Mouse (Mus musculus): ENCODE results near the gene Slc4a11. TPM values are rescaled to one million over a fixed set of nuclear protein-coding genes. Genes with fewer than 3 reads are reported as not detected.

Gene Slc4a11
- polyA plus RNA-seq, 1 experiment from 2014 or later, result 0.52 TPM

GRCm38 (mm10) chr2:130635847-130636246 lies 61.5 kb downstream of the Slc4a11 start:
- WGBS, result 29% methylated on average over 21 of the region's 21 CpGs
- Histone ChIP-seq H3K9me3 (ENCODE audit: control insufficient read depth, low read depth, low read length) (no peaks in the 10 kb centered on the region), H3K4me2 (replicated peaks; ENCODE audit: low read depth, low read length) (peak overlapping the region; percentile 53; the same call in 1 of the 2 replicates), H3K9ac (replicated peaks; ENCODE audit: low read depth, low read length) (peak overlapping the region; percentile 26; the same call in 1 of the 2 replicates), H3K4me1 (ENCODE audit: control insufficient read depth, insufficient read depth, low read length) (peaks cover 14% of the 10 kb centered on the region; the same call in 1 of the 2 replicates), H3K27ac (ENCODE audit: low read length) (no peak overlapping the region), H3K4me3 (ENCODE audit: low read depth, low read length) (no peak overlapping the region), H3K27me3 (ENCODE audit: control insufficient read depth, insufficient read depth, low read length) (peaks cover 14% of the 10 kb centered on the region), H3K36me3 (ENCODE audit: control insufficient read depth, insufficient read depth, low read length) (no peaks in the 10 kb centered on the region)
- no peak for ATAC-seq (ENCODE audit: insufficient number of reproducible peaks, insufficient read depth, low FRiP score, low read depth)

- Histone ChIP-seq H3K9me3 (ENCODE audit: control insufficient read depth, low read depth, low read length) (no peaks in the 10 kb centered on the region), H3K4me2 (replicated peaks; ENCODE audit: low read depth, low read length) (peak overlapping the region; percentile 53), H3K4me3 (ENCODE audit: low read depth, low read length) (peak overlapping the region; percentile 23), H3K9ac (replicated peaks; ENCODE audit: low read depth, low read length) (peak overlapping the region; percentile 26), H3K27ac (ENCODE audit: low read length) (no peak overlapping the region), H3K27me3 (ENCODE audit: control insufficient read depth, insufficient read depth, low read length) (peaks cover 14% of the 10 kb centered on the region), H3K4me1 (ENCODE audit: control insufficient read depth, insufficient read depth, low read length) (peaks cover 14% of the 10 kb centered on the region; the same call in 1 of the 2 replicates), H3K36me3 (ENCODE audit: control insufficient read depth, insufficient read depth, low read length) (no peaks in the 10 kb centered on the region)
- 5% methylated on average over 38 of the region's 38 CpGs for WGBS
- peak; percentile 44; the same call in 1 of the 2 replicates for ATAC-seq (ENCODE audit: insufficient number of reproducible peaks, insufficient read depth, low FRiP score, low read depth)
These were observed 62.4 kb downstream of the Slc4a11 start for GRCm38 (mm10) chr2:130634739-130635411.

Other genes with a start within 250 kb of the Slc4a11 start
- gene Ptpra, start 247.2 kb downstream of the Slc4a11 start, polyA plus RNA-seq (2014; fragmentation: Nextera tagmentation; extraction: Ambion mirVana), result 110 and 115 TPM in 2 replicates
- 85.6 and 86.2 TPM in 2 replicates for gene Mrps26, start 133.8 kb downstream of the Slc4a11 start, polyA plus RNA-seq (2014; fragmentation: Nextera tagmentation; extraction: Ambion mirVana)
- gene Oxt, start 121.3 kb downstream of the Slc4a11 start, polyA plus RNA-seq (2014; fragmentation: Nextera tagmentation; extraction: Ambion mirVana), result not detected in 2 replicates
- not detected in 2 replicates for gene Avp, start 115.0 kb downstream of the Slc4a11 start, polyA plus RNA-seq (2014; fragmentation: Nextera tagmentation; extraction: Ambion mirVana)
- 17.1 and 17.9 TPM in 2 replicates for gene Fastkd5, start 67.5 kb downstream of the Slc4a11 start, polyA plus RNA-seq (2014; fragmentation: Nextera tagmentation; extraction: Ambion mirVana)
- 14.0 and 14.6 TPM in 2 replicates for gene Ubox5, start 67.5 kb downstream of the Slc4a11 start, polyA plus RNA-seq (2014; fragmentation: Nextera tagmentation; extraction: Ambion mirVana)
- 2.8 and 4.0 TPM in 2 replicates for gene Lzts3, start 54.7 kb downstream of the Slc4a11 start, polyA plus RNA-seq (2014; fragmentation: Nextera tagmentation; extraction: Ambion mirVana)
- 65.7 and 66.6 TPM in 2 replicates for gene Ddrgk1, start 32.9 kb downstream of the Slc4a11 start, polyA plus RNA-seq (2014; fragmentation: Nextera tagmentation; extraction: Ambion mirVana)
- 87.8 and 89.8 TPM in 2 replicates for gene Itpa, start 29.9 kb downstream of the Slc4a11 start, polyA plus RNA-seq (2014; fragmentation: Nextera tagmentation; extraction: Ambion mirVana)
- 40.8 and 42.6 TPM in 2 replicates for gene 4930402H24Rik, start 208.9 kb upstream of the Slc4a11 start, polyA plus RNA-seq (2014; fragmentation: Nextera tagmentation; extraction: Ambion mirVana)
- gene Atrn, start 209.0 kb upstream of the Slc4a11 start, polyA plus RNA-seq (2014; fragmentation: Nextera tagmentation; extraction: Ambion mirVana), result 9.9 and 13.0 TPM in 2 replicates